Mouse (Mus musculus): Measurements from ENCODE around the gene Fam216a.

DNA sequence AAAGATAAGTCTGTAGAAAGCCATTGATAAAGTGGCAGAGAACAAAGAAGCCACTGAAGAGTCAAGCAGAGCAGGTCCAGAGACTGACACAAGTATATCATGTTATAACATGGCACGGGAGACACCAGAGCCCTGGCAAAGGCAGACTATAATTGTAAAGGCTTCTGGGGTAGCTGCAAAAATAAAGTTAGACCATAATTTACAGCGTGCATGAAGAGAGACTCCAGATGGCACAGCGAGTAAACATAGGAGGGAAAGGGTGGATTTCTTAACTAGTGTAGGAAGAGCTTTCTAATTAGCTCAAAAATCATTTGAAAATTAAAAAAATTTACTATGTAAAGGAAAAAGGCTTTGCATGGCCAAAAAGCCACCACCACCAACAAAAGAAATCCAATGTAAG, 44.9 kb downstream of the Fam216a start:
- TF ChIP-seq EP300 (IDR thresholded peaks at IDR 0.05; ENCODE audit: insufficient read depth, low read depth, low read length) (no peak), POLR2A (IDR thresholded peaks at IDR 0.05; ENCODE audit: insufficient read depth, low read depth, low read length) (no peak)
